Mouse (Mus musculus) urinary bladder, postnatal 25 days (tissue): ENCODE measurements around the gene Gm17689.

Experiments
- DNase-seq: peaks from one replicate; pipeline ENCODE4 v3.0.0; 2022; ENCODE audit warnings: low spot score

Gene Gm17689

GRCm38 (mm10) chr9:36582535-36582934 lies at the start of gene Gm17689:
Gene Gm17689 (minus strand): TSS chr9:36582635.
- no peak for DNase-seq

- DNase-seq = no peak
Measured at GRCm38 (mm10) chr9:36541863-36542262, 40.6 kb downstream of the Gm17689 start, which contains the start of gene Gm5615. Gene Gm5615 (minus strand): TSS chr9:36541963.
